ENCODE assay signal across 9 mouse cellular contexts in the genomic region with DNA sequence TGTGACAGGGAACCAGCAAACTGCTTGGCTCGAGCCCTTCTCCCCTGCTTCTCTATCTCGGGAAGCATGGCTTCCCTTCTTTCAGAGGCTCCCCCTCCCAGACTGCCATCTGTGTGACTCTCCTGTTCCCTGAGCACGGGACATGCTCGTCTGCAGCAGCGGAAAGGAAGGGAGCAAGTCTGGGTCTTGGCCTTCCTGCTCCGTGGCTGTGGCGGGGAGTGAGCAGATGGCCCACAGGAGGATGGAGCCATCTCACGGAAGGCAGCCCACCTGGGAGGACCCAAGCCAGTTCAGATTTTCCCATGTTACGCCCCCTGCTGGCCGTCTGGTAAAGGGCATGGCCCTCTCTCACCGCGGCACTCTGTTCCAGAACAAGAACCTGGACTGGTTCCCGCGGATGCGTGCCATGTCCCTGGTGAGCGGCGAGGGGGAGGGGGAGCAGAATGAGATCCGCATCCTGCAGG. TPM values are rescaled to one million over a fixed set of nuclear protein-coding genes. Genes with fewer than 3 reads are reported as not detected.
DNase-seq lines count a peak whose midpoint lies in the region; ATAC-seq and TF ChIP-seq lines count a peak whose summit lies in the region.
"Had no signal": no experiment of that assay in that cellular context is flagged by ENCODE, and none has a peak within 500 bp of the region (broad histone marks: within the 10 kb centered on the region; RNA-seq: fewer than 3 reads in every experiment).

No protein-coding gene starts in this region.

- no peaks in the 10 kb centered on the region for H3K27me3 ChIP-seq in liver, postnatal 0 days (ENCODE audit: insufficient read depth, low read length)

- H3K9me3 ChIP-seq in liver, postnatal 0 days (ENCODE audit: low read length): no peaks in the 10 kb centered on the region

- DNase-seq in 3T3-L1 (ENCODE audit: low read depth, low spot score): peak; percentile 43
- peak; percentile 59 for DNase-seq in WW6 (ENCODE audit: low read depth, low spot score)
- peak; percentile 76 for DNase-seq in embryo, embryonic 11 days
- peak; percentile 62 for DNase-seq in gastrocnemius, postnatal 25 days
- peak; percentile 49 for DNase-seq in kidney, adult 9 months
- DNase-seq in liver, postnatal 0 days: peak; percentile 58
- peak; percentile 33 for DNase-seq in ovary, postnatal 10 days (ENCODE audit: low spot score)

- 44% methylated on average over 18 of the region's 18 CpGs for WGBS in liver, postnatal 0 days (ENCODE audit: insufficient replicate concordance)

- H3K27ac ChIP-seq in liver, postnatal 0 days (ENCODE audit: low read depth): no peak overlapping the region

- H3K4me3 ChIP-seq in liver, postnatal 0 days (ENCODE audit: low read depth, low read length): no peak overlapping the region

- peaks cover 10% of the 10 kb centered on the region for H3K36me3 ChIP-seq in liver, postnatal 0 days (replicated peaks; ENCODE audit: insufficient read depth, low read length)

- 0 out of 2 replicates have a peak, but pooled peaks cover 8% of the 10 kb centered on the region for H3K4me1 ChIP-seq in liver, postnatal 0 days (ENCODE audit: insufficient read depth)

- H3K9ac ChIP-seq in liver, postnatal 0 days (replicated peaks): no peak overlapping the region

- no peak for TF ChIP-seq EP300 in liver, postnatal 0 days (IDR thresholded peaks at IDR 0.05; ENCODE audit: low read depth)

- TF ChIP-seq CTCF in liver, postnatal 0 days (IDR thresholded peaks at IDR 0.05; ENCODE audit: low read depth): peak; percentile 73

- no peak overlapping the region for H3K4me2 ChIP-seq in liver, postnatal 0 days (ENCODE audit: low read depth, low read length)

- ATAC-seq in liver, postnatal 0 days: no peak
- no peak for ATAC-seq in granulocyte monocyte progenitor cell, adult 5-6 weeks (replicated peaks; ENCODE audit: poor library complexity, severe bottlenecking)

RNA-seq across cellular contexts. Expression of a gene that starts 13.1 kb away (rescaled TPM):
- 100 to 1,000 TPM; 356 to 366 TPM for total RNA-seq in gastrocnemius, postnatal 25 days (2021)
- polyA plus RNA-seq in liver, postnatal 0 days (2015; fragmentation: Nextera tagmentation; extraction: Ambion mirVana): 101 and 107 TPM in 2 replicates
- 142 and 196 TPM in 2 replicates for total RNA-seq in granulocyte monocyte progenitor cell, adult 5-6 weeks (2014; fragmentation: Nextera tagmentation)
- total RNA-seq in granulocyte monocyte progenitor cell, adult 5-6 weeks (2017): 166 and 171 TPM in 2 replicates

RNA-seq across cellular contexts. Expression of a gene that starts 47.0 kb away (rescaled TPM):
- 10 to 100 TPM; 73.4 to 94.9 TPM for total RNA-seq in gastrocnemius, postnatal 25 days (2021)
- polyA plus RNA-seq in liver, postnatal 0 days (2015; fragmentation: Nextera tagmentation; extraction: Ambion mirVana): 0.06 and 0.34 TPM in 2 replicates
- total RNA-seq in granulocyte monocyte progenitor cell, adult 5-6 weeks (2014; fragmentation: Nextera tagmentation): not detected in 2 replicates
- total RNA-seq in granulocyte monocyte progenitor cell, adult 5-6 weeks (2017): not detected in 2 replicates
- total RNA-seq: common myeloid progenitor, adult 5-6 weeks had no signal

Comparison
In these comparisons a context has a peak if more than half of its experiments do, and no peak if none do; other contexts are left out.
1. RNA of a gene that starts 47.0 kb away (total RNA-seq): 73.4 to 94.9 TPM in gastrocnemius, postnatal 25 days; not detected in granulocyte monocyte progenitor cell, adult 5-6 weeks; every median in the first group is over 10 times any median in the second.
2. Peak in every context shown above with its lines, with median percentiles within 50 percentile points of each other: DNase-seq.